ENCODE assay signal across 13 mouse cellular contexts in genomic region chr3:98089702-98090101, GRCm38 (mm10).
DNase-seq lines count a peak whose midpoint lies in the region; ATAC-seq and TF ChIP-seq lines count a peak whose summit lies in the region.
"Had no signal": no experiment of that assay in that cellular context is flagged by ENCODE, and none has a peak within 500 bp of the region (broad histone marks: within the 10 kb centered on the region; RNA-seq: fewer than 3 reads in every experiment).

No protein-coding gene starts in this region.

- no peak for TF ChIP-seq POLR2A in kidney, adult 2 months (IDR thresholded peaks at IDR 0.05; ENCODE audit: low read depth, low read length)

- no peak overlapping the region for H3K27ac ChIP-seq in kidney, adult 2 months (ENCODE audit: insufficient read depth, low read depth, low read length)
- H3K27ac ChIP-seq in stomach, embryonic 16.5 days (ENCODE audit: low read length), result peak overlapping the region; percentile 43; the same call in 1 of the 2 replicates
- H3K27ac ChIP-seq: liver, embryonic 14.5 days; midbrain, embryonic 10.5 days had no signal

- no peak for TF ChIP-seq CTCF in kidney, adult 2 months (conservative IDR thresholded peaks at IDR 0.05; ENCODE audit: insufficient read depth, insufficient read length, low read depth, low read length)

- ATAC-seq in stomach, embryonic 16.5 days (ENCODE audit: insufficient read depth, low FRiP score), result no peak
- ATAC-seq in cerebellum, adult (ENCODE audit: insufficient number of reproducible peaks, low FRiP score, low TSS enrichment), result no peak

- H3K36me3 ChIP-seq in kidney, adult 2 months (ENCODE audit: control insufficient read depth, insufficient read depth, low read length), result no peaks in the 10 kb centered on the region
- H3K36me3 ChIP-seq in stomach, embryonic 16.5 days (ENCODE audit: control insufficient read depth, insufficient read depth, low read length), result no peaks in the 10 kb centered on the region

- H3K27me3 ChIP-seq in kidney, adult 2 months (replicated peaks; ENCODE audit: control insufficient read depth, insufficient read depth, low read length), result no peaks in the 10 kb centered on the region
- H3K27me3 ChIP-seq in stomach, embryonic 16.5 days (ENCODE audit: control insufficient read depth, insufficient read depth, low read length), result no peaks in the 10 kb centered on the region

- no peak overlapping the region for H3K4me2 ChIP-seq in stomach, embryonic 16.5 days (ENCODE audit: low read depth, low read length)

- 58% methylated on average over 5 of the region's 5 CpGs for WGBS in kidney, adult 2 months
- 51% methylated on average over 5 of the region's 5 CpGs for WGBS in stomach, embryonic 16.5 days

- peak; percentile 50 for DNase-seq in adrenal gland, postnatal 14 days
- no peak for DNase-seq in adrenal gland, adult 18-20 months (ENCODE audit: low spot score in 2 of 2)
- peak; percentile 49 for DNase-seq in kidney, adult 2 months
- DNase-seq in kidney, adult 11 months, result no peak
- DNase-seq in right cerebral cortex, postnatal 4 days, result peak; percentile 33
- DNase-seq in right cerebral cortex, postnatal 14 days, result no peak
- DNase-seq: B cell, adult 2 months; gastrocnemius, postnatal 10 days; heart, postnatal 4 days had no signal

- no peaks in the 10 kb centered on the region for H3K9me3 ChIP-seq in stomach, embryonic 16.5 days (replicated peaks; ENCODE audit: control insufficient read depth, low read length)
- H3K9me3 ChIP-seq: midbrain, embryonic 10.5 days had no signal

- no peak overlapping the region for H3K4me3 ChIP-seq in kidney, adult 2 months (ENCODE audit: insufficient read depth, low read depth, low read length)
- no peak overlapping the region for H3K4me3 ChIP-seq in stomach, embryonic 16.5 days (replicated peaks; ENCODE audit: low read length)
- H3K4me3 ChIP-seq: midbrain, embryonic 10.5 days had no signal

- H3K4me1 ChIP-seq in kidney, adult 2 months (ENCODE audit: control insufficient read depth, insufficient read depth, low read length), result no peaks in the 10 kb centered on the region
- H3K4me1 ChIP-seq in stomach, embryonic 16.5 days (ENCODE audit: control insufficient read depth, insufficient read depth, low read length), result peaks cover 38% of the 10 kb centered on the region

- H3K9ac ChIP-seq in stomach, embryonic 16.5 days (ENCODE audit: low read length), result no peak overlapping the region
- H3K9ac ChIP-seq: liver, embryonic 14.5 days had no signal

Comparison
In these comparisons a context has a peak if more than half of its experiments do, and no peak if none do; other contexts are left out.
1. DNase-seq: peak in adrenal gland, postnatal 14 days (single experiment), kidney, adult 2 months (single experiment) and right cerebral cortex, postnatal 4 days (single experiment); none in adrenal gland, adult 18-20 months (0 of 2), kidney, adult 11 months (single experiment) and right cerebral cortex, postnatal 14 days (single experiment).